Mouse (Mus musculus) cerebellum, postnatal 25 days (tissue): ENCODE results near the gene Gria1.

Experiments used
- DNase-seq, 2 experiments: peaks; one replicate each; pipeline ENCODE4 v3.0.0; 2021; ENCODE audit warnings: mixed read lengths in 2 of 2

Gene Gria1

DNA sequence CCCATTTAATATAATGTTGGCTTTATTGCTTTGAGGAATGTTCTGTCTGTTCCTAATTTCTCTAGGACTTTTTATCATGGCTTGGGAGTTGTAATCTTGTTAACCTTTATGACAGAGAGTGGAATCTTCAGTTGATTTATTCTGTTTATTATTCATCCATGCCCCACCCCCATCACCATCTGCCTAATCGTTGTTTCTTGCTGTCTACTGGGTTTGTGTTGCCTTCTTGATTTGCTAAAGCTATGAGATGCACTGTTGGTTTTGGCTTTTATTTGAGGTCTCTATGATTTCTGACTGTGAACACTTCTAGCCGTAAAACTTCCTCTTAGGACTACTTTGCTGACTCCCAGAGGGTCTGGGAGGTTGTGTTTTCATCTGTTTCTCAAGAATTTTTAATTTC is 294.9 kb downstream of the Gria1 start:
- DNase-seq = no peak

DNA sequence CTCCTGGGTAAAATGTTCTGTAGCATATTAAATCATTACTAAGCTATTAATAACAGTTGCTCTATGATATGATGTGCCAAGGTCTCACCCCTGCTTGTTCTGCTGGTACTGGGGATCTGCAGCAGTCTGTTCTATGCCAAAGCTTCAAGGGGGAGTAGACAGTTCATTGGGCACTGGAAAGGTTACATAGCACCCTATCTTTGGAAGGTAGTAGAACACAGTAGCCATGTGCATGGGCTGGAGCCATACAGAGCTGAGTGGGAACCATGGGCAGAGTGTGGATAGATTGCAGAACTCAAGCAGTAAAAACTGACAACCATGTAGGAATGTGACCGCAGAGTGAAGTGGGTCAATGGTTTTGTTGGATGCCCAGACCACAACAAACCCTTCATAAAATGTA is 295.7 kb downstream of the Gria1 start:
- DNase-seq = no peak

DNA sequence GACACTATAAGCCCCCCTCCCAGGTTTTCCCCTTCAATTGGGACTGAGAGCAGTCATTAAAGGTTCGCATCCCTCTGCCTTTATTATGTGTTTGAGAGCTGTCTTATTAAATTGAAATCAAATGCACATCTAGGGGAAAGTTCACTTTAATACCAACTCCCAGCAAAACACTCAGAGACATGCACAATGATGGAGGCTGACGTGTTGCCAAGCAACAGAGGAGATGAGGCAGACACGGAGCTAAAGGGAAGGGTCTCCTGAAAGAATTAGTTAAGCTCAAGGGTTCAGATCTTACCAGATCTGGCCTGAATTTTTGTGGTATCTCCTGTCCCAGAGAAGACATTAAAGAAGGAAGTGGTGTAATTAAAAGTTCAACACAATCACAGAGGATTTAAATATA is 305.9 kb downstream of the Gria1 start:
- no peak for DNase-seq

DNA sequence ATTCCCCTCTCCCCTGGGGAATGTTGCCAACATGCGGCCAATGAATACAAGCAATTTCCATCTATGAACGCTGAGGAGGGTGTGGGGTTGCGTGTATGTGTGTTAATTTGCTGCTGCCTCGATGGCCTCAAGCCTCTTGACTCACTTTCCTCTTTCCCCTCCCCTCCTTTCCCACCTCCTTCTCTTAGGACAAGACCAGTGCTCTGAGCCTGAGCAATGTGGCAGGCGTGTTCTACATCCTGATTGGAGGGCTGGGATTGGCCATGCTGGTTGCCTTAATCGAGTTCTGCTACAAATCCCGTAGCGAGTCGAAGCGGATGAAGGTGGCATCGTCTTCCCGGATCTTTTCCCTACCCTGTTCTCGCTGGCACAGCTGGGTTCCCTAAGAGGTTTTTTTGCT is 306.3 kb downstream of the Gria1 start:
- no peak for DNase-seq

DNA sequence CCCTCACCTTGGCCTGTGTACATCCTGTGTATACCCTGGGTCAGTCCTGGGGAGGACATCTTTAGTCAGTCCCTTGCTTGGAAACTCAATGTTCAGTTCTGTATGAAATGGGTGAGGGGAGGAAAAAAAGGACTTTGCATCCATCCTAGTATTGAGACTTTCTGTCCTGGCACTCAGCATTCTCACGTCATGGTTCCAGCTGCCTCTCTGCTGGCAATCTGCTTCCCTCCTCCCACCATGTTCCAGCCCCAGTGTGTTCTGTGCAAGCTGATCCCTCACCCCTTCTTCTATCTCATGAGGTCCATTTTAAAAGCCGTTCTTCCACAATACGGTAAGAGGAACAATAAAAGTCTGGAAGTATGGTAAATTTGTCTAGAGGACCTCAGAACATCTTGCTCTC is 308.2 kb downstream of the Gria1 start:
- DNase-seq = no peak

DNA sequence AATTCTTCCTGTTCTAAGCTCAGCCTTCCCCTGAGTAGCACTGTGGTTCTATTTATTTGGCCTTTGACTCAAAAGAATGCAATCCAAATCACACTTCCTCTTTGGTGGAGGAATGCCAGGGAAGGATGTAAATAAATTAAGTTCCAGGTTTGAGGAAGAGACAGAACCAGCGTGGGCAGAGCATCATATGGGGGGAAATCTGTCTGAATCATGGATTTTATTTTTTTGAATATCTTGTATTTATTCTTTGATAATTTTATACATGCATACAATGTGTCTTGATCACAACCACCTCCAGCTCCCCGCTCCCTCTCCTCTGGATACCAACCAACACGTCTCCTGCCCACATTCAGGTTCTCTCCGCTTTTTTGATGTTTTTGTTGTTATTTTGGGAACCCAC is 312.9 kb downstream of the Gria1 start:
- no peak for DNase-seq
